Mouse (Mus musculus) small intestine, adult 2 months (tissue): Measurements from ENCODE around the gene Capn13. TPM values are rescaled to one million over a fixed set of nuclear protein-coding genes. Genes with fewer than 3 reads are reported as not detected.

ENCODE experiments used
- H3K27ac ChIP-seq: fragments of 200-500 bp; 2 replicates; pipeline ENCODE4 v1.5.1; 2012; ENCODE audit warnings: low read depth, low read length, control low read depth, inconsistent platforms; ENCODE audit not compliant: insufficient read depth
- H3K27me3 ChIP-seq: fragments of 200-500 bp; 2 replicates; pipeline ENCODE4 v1.6.1; 2012; ENCODE audit warnings: mild to moderate bottlenecking, moderate library complexity, low read length, inconsistent platforms; ENCODE audit not compliant: control insufficient read depth, insufficient read depth
- H3K36me3 ChIP-seq: fragments of 200-500 bp; 2 replicates; pipeline ENCODE4 v1.6.1; 2012; ENCODE audit warnings: mild to moderate bottlenecking, low read length, control low read depth, inconsistent platforms; ENCODE audit not compliant: control insufficient read depth, insufficient read depth
- H3K4me1 ChIP-seq: fragments of 200-500 bp; 2 replicates; pipeline ENCODE4 v1.6.1; 2012; ENCODE audit warnings: low read length, inconsistent platforms, mixed read lengths; ENCODE audit not compliant: control insufficient read depth, insufficient read depth, insufficient read length
- H3K4me3 ChIP-seq: fragments of 200-500 bp; 2 replicates; pipeline ENCODE4 v1.5.1; 2012; ENCODE audit warnings: low read depth, mild to moderate bottlenecking, control low read depth, inconsistent platforms, low read length, moderate library complexity
- CTCF ChIP-seq: fragments of 200-500 bp; IDR thresholded peaks from 2 replicates; pipeline ENCODE4 v1.5.1; 2012; ENCODE audit warnings: low read depth, mild to moderate bottlenecking, control low read depth, inconsistent platforms, low read length, moderate library complexity, mixed read lengths; ENCODE audit not compliant: insufficient replicate concordance, insufficient read length; ENCODE audit errors: extremely low read depth
- POLR2A ChIP-seq: fragments of 200-500 bp; IDR thresholded peaks from 2 replicates; pipeline ENCODE4 v1.6.1; 2012; ENCODE audit warnings: low read depth, mild to moderate bottlenecking, control low read depth, inconsistent platforms, low read length, moderate library complexity
- WGBS: fragments of 180-500 bp; shearing (Covaris S2); methylation state at CpG from one replicate; pipeline ENCODE4 v1.1.7; 2018; 5-methylcytosine and 5-hydroxymethylcytosine counted together
- polyA plus RNA-seq: library from polyadenylated mRNA; depleted of rRNA; stranded (reverse); fragments of >200 nt; gene quantifications from 2 replicates; pipeline ENCODE4 v1.2.3, GENCODE M21; 2012

Capn13 gene
- polyA plus RNA-seq, 1 experiment: 6.8 TPM

GRCm38 (mm10) chr17:73382327-73383014, 18.2 kb downstream of the Capn13 start:
- 0 out of 2 replicates have a peak, but pooled peaks cover 1% of the 10 kb centered on the region for H3K36me3 ChIP-seq
- peaks cover 7% of the 10 kb centered on the region; the same call in 1 of the 2 replicates for H3K4me1 ChIP-seq
- 80% methylated on average over 9 of the region's 9 CpGs for WGBS
- H3K4me3 ChIP-seq: no peak overlapping the region
- TF ChIP-seq POLR2A (no peak), CTCF (no peak)
- H3K27me3 ChIP-seq: no peaks in the 10 kb centered on the region
- H3K27ac ChIP-seq: no peak overlapping the region

DNA sequence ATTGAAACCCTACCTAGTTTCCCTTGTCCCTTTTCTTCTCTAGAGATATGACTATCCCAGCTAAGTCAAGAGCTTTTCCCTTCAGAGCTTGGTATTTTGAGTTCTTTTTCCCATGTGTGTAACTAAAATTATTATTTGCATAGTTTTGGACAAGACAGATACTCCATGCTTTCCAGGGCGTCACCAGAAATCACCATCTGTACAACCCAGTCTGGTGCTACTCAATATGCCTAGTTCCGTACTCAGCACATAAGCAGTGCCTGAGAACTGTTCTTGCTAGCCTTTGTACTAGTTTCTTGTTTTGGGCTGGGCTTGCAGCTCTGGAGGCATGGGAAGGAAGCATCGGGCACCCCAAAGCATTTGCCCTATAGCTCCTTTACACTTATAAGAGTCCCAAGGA, 19.0 kb downstream of the Capn13 start:
- Histone ChIP-seq H3K4me1 (peaks cover 13% of the 10 kb centered on the region; the same call in 1 of the 2 replicates), H3K27ac (no peak overlapping the region), H3K36me3 (0 out of 2 replicates have a peak, but pooled peaks cover 1% of the 10 kb centered on the region), H3K27me3 (no peaks in the 10 kb centered on the region), H3K4me3 (no peak overlapping the region)
- WGBS: 94% methylated on average over 3 of the region's 3 CpGs
- TF ChIP-seq POLR2A: no peak
- TF ChIP-seq CTCF: no peak

- no peak for TF ChIP-seq POLR2A
- TF ChIP-seq CTCF: no peak
- Histone ChIP-seq H3K4me1 (peaks cover 12% of the 10 kb centered on the region; the same call in 1 of the 2 replicates), H3K36me3 (0 out of 2 replicates have a peak, but pooled peaks cover 1% of the 10 kb centered on the region), H3K27me3 (no peaks in the 10 kb centered on the region), H3K4me3 (no peak overlapping the region), H3K27ac (peak overlapping the region; percentile 87)
- WGBS: 32% methylated on average over 7 of the region's 7 CpGs
Observed at GRCm38 (mm10) chr17:73377778-73378484, 22.7 kb downstream of the Capn13 start.

DNA sequence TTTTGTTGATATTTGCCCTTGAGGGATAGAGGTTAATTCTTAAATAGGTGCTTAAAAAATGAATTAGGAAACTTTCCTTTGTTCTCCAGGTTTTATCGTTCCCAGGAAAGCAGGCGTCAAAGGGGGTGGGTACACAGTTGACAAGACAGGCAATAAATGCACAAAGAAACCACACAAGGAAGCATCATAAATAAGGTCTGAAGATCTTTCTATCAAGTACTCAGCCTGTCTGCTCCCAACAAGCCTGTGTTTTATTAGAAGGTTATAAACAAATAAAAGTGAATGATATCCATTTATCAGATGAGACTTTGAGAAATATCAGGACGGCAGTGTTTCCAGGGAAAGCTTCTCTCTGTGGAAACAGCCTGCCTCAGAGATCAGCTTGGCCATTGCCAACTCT, 33.3 kb downstream of the Capn13 start:
- TF ChIP-seq CTCF (no peak), POLR2A (no peak)
- 13% methylated on average over 3 of the region's 3 CpGs for WGBS
- peaks cover 13% of the 10 kb centered on the region; the same call in 1 of the 2 replicates for H3K4me1 ChIP-seq
- no peaks in the 10 kb centered on the region for H3K36me3 ChIP-seq
- peak overlapping the region; percentile 33; the same call in 1 of the 2 replicates for H3K27ac ChIP-seq
- no peak overlapping the region for H3K4me3 ChIP-seq
- H3K27me3 ChIP-seq: no peaks in the 10 kb centered on the region

- peaks cover 3% of the 10 kb centered on the region; the same call in 1 of the 2 replicates for H3K4me1 ChIP-seq
- TF ChIP-seq POLR2A (no peak), CTCF (no peak)
- no peaks in the 10 kb centered on the region; the same call in 1 of the 2 replicates for H3K27me3 ChIP-seq
- H3K36me3 ChIP-seq: no peaks in the 10 kb centered on the region
- no peak overlapping the region for H3K4me3 ChIP-seq
- H3K27ac ChIP-seq: no peak overlapping the region
- WGBS: 76% methylated on average over 5 of the region's 5 CpGs
Observed at GRCm38 (mm10) chr17:73361054-73361453, 39.6 kb downstream of the Capn13 start.

DNA sequence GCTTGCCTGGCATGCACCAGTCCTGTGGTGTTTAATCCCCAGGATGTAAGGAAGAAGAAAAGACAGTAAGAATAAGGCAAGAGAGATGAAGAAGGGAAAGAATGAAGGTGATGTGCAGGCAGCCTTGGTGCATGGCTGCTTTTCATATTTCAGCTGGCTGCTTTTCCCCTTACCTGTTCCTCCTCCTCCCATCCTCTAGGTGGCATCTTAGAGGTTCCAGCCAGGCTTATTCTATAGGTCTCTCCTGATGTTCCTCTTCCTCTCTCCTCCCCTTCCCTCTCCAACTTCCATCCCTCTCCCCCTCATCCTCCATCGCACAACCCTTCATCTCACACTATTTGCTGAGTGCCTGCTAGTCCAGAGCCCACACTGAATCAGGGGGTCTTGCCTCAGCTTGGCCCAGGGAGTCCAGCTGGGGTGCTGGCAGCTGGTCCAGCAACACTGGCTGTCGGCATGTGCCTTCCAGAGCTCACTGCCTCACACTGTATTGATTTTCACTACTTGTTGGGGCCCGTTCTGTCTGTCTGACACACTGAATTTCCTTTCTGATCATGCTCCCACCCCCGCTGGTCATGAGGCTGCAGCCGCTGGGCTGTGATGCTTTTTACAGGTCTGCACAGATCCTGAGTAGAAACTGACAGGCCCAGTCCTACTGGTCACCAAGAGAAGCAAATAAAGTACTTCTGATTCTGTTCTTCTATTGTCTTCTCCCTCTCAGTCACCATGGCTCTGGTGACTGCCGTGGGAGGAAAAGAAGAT, 56.9 kb downstream of the Capn13 start:
- H3K27me3 ChIP-seq: no peaks in the 10 kb centered on the region
- H3K4me3 ChIP-seq: no peak overlapping the region
- 80% methylated on average over 6 of the region's 6 CpGs for WGBS
- no peaks in the 10 kb centered on the region for H3K36me3 ChIP-seq
- no peak overlapping the region for H3K27ac ChIP-seq
- no peaks in the 10 kb centered on the region for H3K4me1 ChIP-seq
- TF ChIP-seq CTCF (peak; percentile 45; the same call in 1 of the 2 replicates), POLR2A (no peak)
